Mouse (Mus musculus) neural tube, embryonic 11.5 days (tissue): ENCODE measurements around the gene Egfr. TPM values are rescaled to one million over a fixed set of nuclear protein-coding genes. Genes with fewer than 3 reads are reported as not detected.

Experiments used
- ATAC-seq: fragments of 200-750 bp; cut with Nextera tagmentation; 2 replicates; pipeline ENCODE4 v1.8.0; 2017; ENCODE audit warnings: moderate number of reproducible peaks, mild to moderate bottlenecking, moderate TSS enrichment, moderate library complexity; ENCODE audit not compliant: insufficient read depth, low FRiP score, low TSS enrichment
- DNase-seq: peaks from one replicate; pipeline ENCODE4 v3.0.0-alpha.2; 2015; ENCODE audit warnings: low spot score
- H3K27ac ChIP-seq: fragments of 300-500 bp; sonication (generic); 2 replicates; pipeline ENCODE4 v1.5.1; 2014; ENCODE audit warnings: low read depth, mild to moderate bottlenecking, low read length
- H3K27me3 ChIP-seq: fragments of 300-500 bp; sonication (generic); 2 replicates; pipeline ENCODE4 v1.6.1; 2014; ENCODE audit warnings: mild to moderate bottlenecking, low read length, mixed read lengths; ENCODE audit not compliant: control insufficient read depth, insufficient read depth
- H3K36me3 ChIP-seq: fragments of 300-500 bp; sonication (generic); 2 replicates; pipeline ENCODE4 v1.6.1; 2014; ENCODE audit warnings: mild to moderate bottlenecking, low read length, moderate library complexity, mixed read lengths; ENCODE audit not compliant: control insufficient read depth, insufficient read depth
- H3K4me1 ChIP-seq: fragments of 300-500 bp; sonication (generic); 2 replicates; pipeline ENCODE4 v1.6.1; 2014; ENCODE audit warnings: low read length, mixed read lengths; ENCODE audit not compliant: control insufficient read depth, insufficient read depth
- H3K4me2 ChIP-seq: fragments of 300-500 bp; sonication (generic); 2 replicates; pipeline ENCODE4 v1.6.1; 2014; ENCODE audit warnings: low read depth, mild to moderate bottlenecking, moderate library complexity
- H3K4me3 ChIP-seq: fragments of 300-500 bp; sonication (generic); 2 replicates; pipeline ENCODE4 v1.5.1; 2014; ENCODE audit warnings: low read depth, low read length
- H3K9ac ChIP-seq: fragments of 300-500 bp; sonication (generic); 2 replicates; pipeline ENCODE4 v1.6.1; 2014; ENCODE audit warnings: mild to moderate bottlenecking, low read length
- H3K9me3 ChIP-seq: fragments of 300-500 bp; sonication (generic); 2 replicates; pipeline ENCODE4 v1.6.1; 2016; ENCODE audit warnings: low read length; ENCODE audit not compliant: control insufficient read depth
- WGBS: fragments of 180-500 bp; shearing (Covaris S2); extraction: QIAGEN DNeasy Blood & Tissue Kit; methylation state at CpG from one replicate; pipeline ENCODE4 v1.1.7; 2014; 5-methylcytosine and 5-hydroxymethylcytosine counted together
- polyA plus RNA-seq: library from polyadenylated mRNA; unstranded; fragments of >200 nt; fragmentation: Nextera tagmentation; extraction: Ambion mirVana; gene quantifications from 2 replicates; pipeline ENCODE4 v1.2.1, GENCODE M21; 2014

The Egfr gene
- polyA plus RNA-seq, 1 experiment from 2014 or later = 2.6 TPM

- no peaks in the 10 kb centered on the region for H3K9me3 ChIP-seq
- H3K4me3 ChIP-seq = no peak overlapping the region
- no peak for ATAC-seq
- no peak overlapping the region for H3K27ac ChIP-seq
- H3K4me1 ChIP-seq = no peaks in the 10 kb centered on the region
- H3K4me2 ChIP-seq = no peak overlapping the region
- H3K36me3 ChIP-seq = no peaks in the 10 kb centered on the region
- no peak for DNase-seq
- no peak overlapping the region for H3K9ac ChIP-seq
- no peaks in the 10 kb centered on the region for H3K27me3 ChIP-seq
Measured at GRCm38 (mm10) chr11:16888086-16888485, 136.1 kb downstream of the Egfr start.

- WGBS = 72% methylated on average over 13 of the region's 13 CpGs
- Histone ChIP-seq H3K4me2 (no peak overlapping the region), H3K4me1 (no peaks in the 10 kb centered on the region), H3K27ac (no peak overlapping the region), H3K9ac (no peak overlapping the region), H3K36me3 (no peaks in the 10 kb centered on the region), H3K4me3 (no peak overlapping the region), H3K27me3 (no peaks in the 10 kb centered on the region), H3K9me3 (no peaks in the 10 kb centered on the region)
- ATAC-seq (no peak), DNase-seq (no peak)
Measured at GRCm38 (mm10) chr11:16895441-16896356, 143.7 kb downstream of the Egfr start.

GRCm38 (mm10) chr11:16897681-16898080 is 145.7 kb downstream of the Egfr start:
- no peaks in the 10 kb centered on the region for H3K27me3 ChIP-seq
- ATAC-seq (no peak), DNase-seq (no peak)
- no peak overlapping the region for H3K4me3 ChIP-seq
- no peak overlapping the region for H3K4me2 ChIP-seq
- no peak overlapping the region for H3K9ac ChIP-seq
- no peak overlapping the region for H3K27ac ChIP-seq
- no peaks in the 10 kb centered on the region for H3K36me3 ChIP-seq
- 92% methylated on average over 2 of the region's 2 CpGs for WGBS
- H3K4me1 ChIP-seq = no peaks in the 10 kb centered on the region
- H3K9me3 ChIP-seq = no peaks in the 10 kb centered on the region

GRCm38 (mm10) chr11:16900182-16900581 is 148.2 kb downstream of the Egfr start:
- H3K27ac ChIP-seq = no peak overlapping the region
- H3K9me3 ChIP-seq = no peaks in the 10 kb centered on the region
- no peak overlapping the region for H3K4me2 ChIP-seq
- H3K4me3 ChIP-seq = no peak overlapping the region
- WGBS = 88% methylated on average over 1 of the region's 1 CpGs
- no peak overlapping the region for H3K9ac ChIP-seq
- ATAC-seq (no peak), DNase-seq (no peak)
- no peaks in the 10 kb centered on the region for H3K36me3 ChIP-seq
- no peaks in the 10 kb centered on the region for H3K27me3 ChIP-seq
- no peaks in the 10 kb centered on the region for H3K4me1 ChIP-seq

- H3K4me2 ChIP-seq = no peak overlapping the region
- ATAC-seq = no peak
- 89% methylated on average over 8 of the region's 8 CpGs for WGBS
- no peak for DNase-seq
- no peaks in the 10 kb centered on the region for H3K9me3 ChIP-seq
- H3K9ac ChIP-seq = no peak overlapping the region
- no peak overlapping the region for H3K27ac ChIP-seq
- H3K4me3 ChIP-seq = no peak overlapping the region
- no peaks in the 10 kb centered on the region for H3K27me3 ChIP-seq
- no peaks in the 10 kb centered on the region for H3K36me3 ChIP-seq
- no peaks in the 10 kb centered on the region for H3K4me1 ChIP-seq
Measured at GRCm38 (mm10) chr11:16900653-16901416, 148.8 kb downstream of the Egfr start.

GRCm38 (mm10) chr11:16904302-16905011 is 152.5 kb downstream of the Egfr start:
- no peaks in the 10 kb centered on the region for H3K36me3 ChIP-seq

GRCm38 (mm10) chr11:16905012-16905332 is 153.0 kb downstream of the Egfr start:
- no peak for ATAC-seq
- 69% methylated on average over 3 of the region's 3 CpGs for WGBS
- Histone ChIP-seq H3K27me3 (no peaks in the 10 kb centered on the region), H3K27ac (no peak overlapping the region), H3K4me1 (no peaks in the 10 kb centered on the region), H3K9ac (no peak overlapping the region), H3K36me3 (no peaks in the 10 kb centered on the region), H3K4me2 (no peak overlapping the region), H3K4me3 (no peak overlapping the region), H3K9me3 (no peaks in the 10 kb centered on the region)
- DNase-seq = no peak

More at GRCm38 (mm10) chr11:16904302-16905011, 152.5 kb downstream of the Egfr start:
- Histone ChIP-seq H3K4me1 (no peaks in the 10 kb centered on the region), H3K9me3 (no peaks in the 10 kb centered on the region), H3K27me3 (no peaks in the 10 kb centered on the region), H3K4me3 (no peak overlapping the region), H3K4me2 (no peak overlapping the region), H3K27ac (no peak overlapping the region), H3K9ac (no peak overlapping the region)
- 80% methylated on average over 8 of the region's 8 CpGs for WGBS
- ATAC-seq (no peak), DNase-seq (peak; percentile 17)

GRCm38 (mm10) chr11:16906530-16906929 is 154.5 kb downstream of the Egfr start:
- no peaks in the 10 kb centered on the region for H3K27me3 ChIP-seq
- H3K27ac ChIP-seq = no peak overlapping the region
- H3K4me3 ChIP-seq = no peak overlapping the region
- no peaks in the 10 kb centered on the region for H3K4me1 ChIP-seq
- no peaks in the 10 kb centered on the region for H3K36me3 ChIP-seq
- no peaks in the 10 kb centered on the region for H3K9me3 ChIP-seq
- ATAC-seq (no peak), DNase-seq (no peak)
- H3K4me2 ChIP-seq = no peak overlapping the region
- H3K9ac ChIP-seq = no peak overlapping the region
- WGBS = 92% methylated on average over 2 of the region's 2 CpGs
